Mouse (Mus musculus): ENCODE measurements at regions not wholly inside any gene's neighbourhood (a gene's known extent, or its start where the extent isn't known, plus 50 kb on each side); places are given as distances from the start of the nearest gene placed in this dataset.

DNA sequence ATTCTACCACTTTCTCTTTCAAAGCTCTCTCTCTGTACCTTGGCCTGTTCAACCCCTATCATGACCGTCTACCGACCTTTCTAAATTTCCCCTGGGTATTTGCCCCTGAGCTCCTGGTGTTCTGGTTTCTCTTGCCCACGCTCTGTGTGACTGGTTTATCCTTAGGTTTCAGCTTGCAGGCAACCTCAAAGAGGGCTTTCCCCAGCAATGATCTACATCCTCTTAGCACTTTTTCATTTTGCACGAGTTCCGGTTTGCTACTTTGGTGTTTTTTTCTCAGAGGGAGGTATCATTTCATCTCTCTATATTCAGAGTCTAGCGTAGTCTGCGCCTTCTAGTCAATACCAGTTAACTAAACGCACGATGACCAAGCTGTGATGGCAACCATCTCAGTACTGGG, 79.8 kb upstream of the Hmga2 start:
- DNase-seq (ENCODE audit: low read depth): no peak

DNA sequence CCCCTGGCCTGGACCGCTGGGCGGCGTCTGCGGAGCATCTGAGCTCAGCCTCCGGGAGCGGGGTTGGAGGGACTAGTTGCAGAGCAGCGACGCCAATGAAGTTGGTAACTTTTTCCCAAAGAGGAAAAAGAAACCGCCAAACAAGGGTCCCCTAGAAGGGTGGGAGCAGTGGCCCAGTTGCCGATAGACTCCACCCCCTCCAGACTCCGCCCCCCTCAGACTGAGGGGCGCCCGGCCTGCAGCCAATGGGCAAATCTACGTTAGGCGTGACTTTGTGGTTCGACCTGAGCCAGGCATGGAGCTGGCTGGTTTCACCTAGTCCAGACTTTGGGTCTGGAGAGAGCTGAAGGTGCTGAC, 76.8 kb upstream of the Hmga2 start:
- DNase-seq (ENCODE audit: low read depth): peak; percentile 24

DNA sequence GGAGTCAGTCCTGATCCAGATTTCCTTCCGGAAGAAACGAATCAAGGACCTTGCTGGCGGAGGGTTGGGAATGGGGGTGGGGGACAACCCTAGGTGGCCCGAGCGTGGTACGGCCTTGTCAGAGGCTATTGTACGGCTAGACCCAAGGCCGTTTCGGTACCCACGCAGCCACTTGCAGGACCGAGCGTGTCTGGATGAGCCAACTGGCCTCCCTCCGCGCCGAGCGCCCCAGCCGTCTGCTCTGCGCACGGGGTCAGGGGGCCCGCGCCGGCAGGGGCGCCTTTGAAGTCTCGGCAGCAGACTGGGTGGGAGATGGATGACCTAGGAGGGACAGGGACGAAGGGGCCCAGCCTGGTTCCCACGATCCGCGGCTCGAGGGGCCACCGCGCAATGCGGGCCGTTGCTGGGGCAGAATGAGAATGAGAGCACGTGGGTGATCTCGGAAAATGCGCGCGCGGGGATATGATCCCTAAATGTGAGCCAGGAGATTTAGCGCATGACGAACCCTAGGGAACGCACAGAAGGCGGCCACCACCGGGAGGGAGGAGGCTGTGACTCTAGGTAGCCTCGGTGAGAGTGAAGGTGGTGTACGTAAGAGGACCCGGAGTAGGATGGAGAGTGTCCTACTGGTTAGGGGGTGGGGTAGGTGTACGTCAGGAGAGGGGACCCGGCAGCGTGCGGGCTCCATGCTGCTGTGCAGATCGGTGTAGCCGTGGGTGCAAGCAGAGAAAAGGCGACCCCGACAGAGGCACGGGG, 76.2 kb upstream of the Hmga2 start:
- DNase-seq (ENCODE audit: low read depth): no peak

DNA sequence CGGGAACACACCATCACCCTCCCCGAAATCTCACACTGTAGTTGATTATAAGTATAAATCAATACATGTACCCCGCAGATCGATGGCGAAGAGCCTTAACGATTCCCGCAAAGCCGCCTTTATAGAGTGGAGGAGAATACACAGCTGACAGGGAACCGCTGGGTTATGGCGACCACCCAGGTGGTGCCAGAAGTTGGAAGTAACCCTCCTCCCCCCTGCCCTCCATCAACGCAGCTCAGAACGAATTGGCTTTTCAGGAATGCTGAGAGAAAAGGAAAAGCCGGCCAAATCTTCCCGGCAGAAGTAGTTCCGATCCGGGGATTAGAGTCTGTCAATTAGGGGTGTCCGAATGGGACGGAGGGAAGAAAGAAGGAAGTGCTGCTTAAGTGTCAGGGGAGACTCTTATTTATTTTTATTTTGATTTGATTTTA, 75.6 kb upstream of the Hmga2 start:
- DNase-seq (ENCODE audit: low read depth): no peak

DNA sequence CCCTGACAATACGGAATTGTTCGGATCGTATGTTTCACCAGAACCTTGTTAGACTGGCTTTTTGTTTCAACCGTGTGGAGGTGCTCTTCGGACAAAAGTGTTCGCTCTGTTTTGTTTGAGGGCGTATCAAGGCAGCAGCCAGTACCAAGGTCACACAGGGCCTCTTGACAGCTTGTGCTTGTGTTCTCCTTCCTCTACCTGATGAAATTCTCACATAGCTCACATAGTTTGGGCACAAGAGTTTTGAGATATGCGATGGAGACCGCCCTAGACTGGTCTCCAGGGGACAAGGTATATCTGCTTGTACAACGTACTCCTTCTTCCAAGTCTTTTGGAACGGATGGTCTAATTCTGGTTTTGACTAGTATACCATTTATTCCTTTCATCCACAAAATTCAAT, 70.9 kb upstream of the Hmga2 start:
- DNase-seq (ENCODE audit: low read depth): no peak

DNA sequence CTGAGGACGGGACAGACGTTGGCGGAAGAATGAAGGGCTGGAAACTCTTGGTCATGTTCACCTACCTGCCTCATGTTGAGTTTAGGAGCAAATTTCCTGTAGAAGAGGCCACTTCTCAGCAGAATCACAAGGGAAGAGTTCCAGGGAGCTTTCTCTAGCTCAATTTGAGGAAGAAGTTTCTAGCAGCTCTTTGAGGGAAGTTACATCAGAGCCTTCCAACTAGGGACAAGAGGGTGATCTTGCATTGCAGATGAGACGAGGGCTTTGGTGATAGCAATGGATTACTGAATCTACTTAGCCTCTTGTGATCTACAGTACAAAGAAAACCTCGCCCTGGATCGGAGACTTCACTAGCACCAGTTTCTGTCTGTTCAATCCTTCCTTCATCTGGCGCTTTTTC, 65.3 kb upstream of the Hmga2 start:
- DNase-seq (ENCODE audit: low read depth): no peak

DNA sequence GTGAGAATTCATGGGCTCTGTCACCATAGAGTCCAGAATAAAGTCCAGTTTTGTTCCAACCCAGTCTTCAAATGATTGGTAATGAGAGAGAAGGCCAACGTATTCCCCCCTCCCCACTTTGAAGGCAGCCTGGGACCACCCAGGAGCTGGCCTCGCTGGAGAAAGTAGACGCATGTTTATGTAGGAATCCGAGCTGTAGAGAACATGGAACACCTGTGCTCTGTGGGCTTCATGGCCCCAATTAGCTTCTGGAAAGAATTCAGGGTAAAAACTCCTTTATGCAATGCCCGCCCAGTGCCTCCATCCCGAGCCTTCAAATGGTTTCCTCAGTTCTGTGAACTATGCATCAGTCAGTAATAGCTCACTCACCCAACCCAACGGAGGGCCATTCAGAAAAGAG, 62.3 kb upstream of the Hmga2 start:
- DNase-seq (ENCODE audit: low read depth): no peak

DNA sequence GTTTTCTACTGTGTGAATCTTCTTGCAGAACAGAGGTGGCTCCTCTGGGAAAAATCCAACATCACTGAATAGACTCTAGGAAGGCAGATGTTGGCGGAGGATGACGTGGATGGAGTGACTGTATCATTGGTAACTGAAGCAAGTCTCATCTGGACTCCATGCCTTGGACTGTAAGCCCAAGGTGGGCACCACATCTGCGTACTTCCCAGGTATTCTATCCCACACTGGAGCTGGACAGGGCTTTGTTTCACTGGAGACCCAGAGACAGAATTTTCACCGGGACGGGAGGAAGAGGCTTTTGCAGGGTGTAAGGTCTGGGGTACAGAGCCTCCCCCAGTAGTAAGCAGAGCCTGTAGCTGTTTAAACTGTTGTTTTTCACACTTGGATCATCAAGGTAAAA, 52.1 kb upstream of the Hmga2 start:
- DNase-seq (ENCODE audit: low read depth): no peak

DNA sequence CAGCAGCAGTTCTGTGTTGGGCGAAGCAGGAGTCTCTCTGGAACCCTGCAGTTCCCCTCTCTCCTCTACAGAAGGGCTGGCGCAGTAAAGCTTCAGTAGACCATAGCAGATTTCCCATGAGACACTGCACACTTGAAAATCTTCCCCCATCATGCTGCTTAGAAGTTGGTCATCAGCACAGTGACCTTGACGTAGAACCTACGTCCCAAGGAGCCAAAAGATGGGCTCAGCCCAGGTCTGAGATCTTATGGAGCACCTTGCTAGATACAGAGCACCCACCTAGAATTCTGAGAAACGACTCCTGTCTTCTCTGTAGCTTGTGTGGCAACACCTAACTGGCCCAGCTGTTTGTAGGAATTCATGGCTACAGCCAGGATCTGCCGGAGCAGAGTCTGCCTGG, 51.7 kb upstream of the Hmga2 start:
- DNase-seq (ENCODE audit: low read depth): no peak

DNA sequence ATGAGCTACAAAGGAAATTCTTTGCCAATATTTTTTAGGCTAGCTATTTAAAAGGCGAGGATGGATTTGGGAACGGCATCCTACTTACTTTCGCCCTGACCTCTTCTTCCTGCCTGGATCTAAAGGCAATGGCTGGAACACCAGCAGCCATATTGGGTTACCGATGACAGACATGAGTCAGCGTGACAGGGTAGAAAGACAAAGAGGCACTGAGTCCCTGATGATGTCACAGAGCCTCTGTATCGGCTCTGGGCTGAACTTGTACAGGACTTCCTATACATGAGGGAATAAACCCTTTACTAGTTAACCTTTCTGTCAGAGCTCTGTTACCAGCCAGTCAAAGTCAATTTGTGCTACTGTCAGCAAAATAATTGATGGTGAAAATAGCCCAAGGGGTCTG, 50.7 kb upstream of the Hmga2 start:
- no peak for DNase-seq (ENCODE audit: low read depth)
